Mouse (Mus musculus) limb, embryonic 14.5 days (tissue): ENCODE results near the gene Ptprn2. TPM values are rescaled to one million over a fixed set of nuclear protein-coding genes. Genes with fewer than 3 reads are reported as not detected.

Experiments used
- ATAC-seq: fragments of 200-750 bp; cut with Nextera tagmentation; 2 replicates; pipeline ENCODE4 v1.8.0; 2017; ENCODE audit warnings: low read depth, moderate number of reproducible peaks, moderate TSS enrichment; ENCODE audit not compliant: low FRiP score
- DNase-seq: peaks from one replicate; pipeline ENCODE4 v3.0.0-alpha.2; 2015; ENCODE audit warnings: low spot score
- H3K27ac ChIP-seq: fragments of 300-500 bp; sonication (generic); replicated peaks from 2 replicates; pipeline ENCODE4 v1.5.1; 2014; ENCODE audit warnings: low read depth, mild to moderate bottlenecking, low read length, moderate library complexity, mixed read lengths
- H3K27me3 ChIP-seq: fragments of 300-500 bp; sonication (generic); 2 replicates; pipeline ENCODE4 v1.6.1; 2014; ENCODE audit warnings: low read length, mixed read lengths; ENCODE audit not compliant: control insufficient read depth, insufficient read depth
- H3K36me3 ChIP-seq: fragments of 300-500 bp; sonication (generic); 2 replicates; pipeline ENCODE4 v1.6.1; 2014; ENCODE audit warnings: mild to moderate bottlenecking, low read length, moderate library complexity, mixed read lengths; ENCODE audit not compliant: control insufficient read depth, insufficient read depth
- H3K4me1 ChIP-seq: fragments of 300-500 bp; sonication (generic); 2 replicates; pipeline ENCODE4 v1.6.1; 2014; ENCODE audit warnings: antibody characterized with exemption, low read length, mixed read lengths; ENCODE audit not compliant: control insufficient read depth, insufficient read depth
- H3K4me2 ChIP-seq: fragments of 300-500 bp; sonication (generic); replicated peaks from 2 replicates; pipeline ENCODE4 v1.6.1; 2014; ENCODE audit warnings: low read depth, mild to moderate bottlenecking, low read length, moderate library complexity; ENCODE audit not compliant: severe bottlenecking
- H3K4me3 ChIP-seq: fragments of 300-500 bp; sonication (generic); replicated peaks from 2 replicates; pipeline ENCODE4 v1.5.1; 2014; ENCODE audit warnings: low read length
- H3K9ac ChIP-seq: fragments of 300-500 bp; sonication (generic); 2 replicates; pipeline ENCODE4 v1.6.1; 2014; ENCODE audit warnings: mild to moderate bottlenecking, low read depth, low read length, moderate library complexity; ENCODE audit not compliant: severe bottlenecking
- H3K9me3 ChIP-seq: fragments of 300-500 bp; sonication (generic); 2 replicates; pipeline ENCODE4 v1.6.1; 2016; ENCODE audit warnings: low read length; ENCODE audit not compliant: control insufficient read depth
- POLR2A ChIP-seq: fragments of 200-500 bp; IDR thresholded peaks from 2 replicates; pipeline ENCODE4 v1.8.0; 2012; ENCODE audit warnings: inconsistent platforms, mild to moderate bottlenecking, moderate library complexity, borderline replicate concordance; ENCODE audit not compliant: insufficient read depth, insufficient read length; ENCODE audit errors: extremely low read depth
- whole genome bisulfite sequencing: fragments of 180-500 bp; shearing (Covaris S2); extraction: QIAGEN DNeasy Blood & Tissue Kit; methylation state at CpG from one replicate; pipeline ENCODE4 v1.1.7; 2014; 5-methylcytosine and 5-hydroxymethylcytosine counted together
- polyA plus RNA-seq, 2 experiments: library from polyadenylated mRNA; depleted of rRNA in 1 of 2; stranded (reverse) in 1 of 2; unstranded in 1 of 2; fragments of >200 nt; fragmentation: Nextera tagmentation in 1 of 2; extraction: Ambion mirVana in 1 of 2; gene quantifications; 2 replicates each; pipeline versions ENCODE4 v1.2.1 to v1.2.3; 2012 to 2014

Gene Ptprn2
- polyA plus RNA-seq, 2 experiments = 0.08 to 0.65 TPM

DNA sequence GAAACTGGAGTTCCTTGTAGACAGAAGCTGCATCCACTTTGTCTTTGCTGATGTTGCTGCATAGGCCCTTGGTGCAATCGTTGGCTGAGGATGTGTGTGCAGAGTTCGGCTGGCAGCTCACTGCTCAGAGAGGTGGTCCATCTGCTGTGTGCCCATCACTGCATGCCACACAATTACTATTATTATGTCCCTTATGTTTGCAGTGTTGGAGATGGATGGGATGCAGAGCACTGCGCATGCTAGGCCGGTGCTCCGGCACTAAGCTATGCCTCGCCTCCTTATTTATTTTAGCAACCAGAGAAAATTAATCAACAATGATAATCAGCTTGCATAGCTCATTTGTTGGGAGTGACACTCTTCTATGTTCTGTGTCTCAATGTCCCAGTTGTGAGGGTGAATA is 225.6 kb downstream of the Ptprn2 start:
- H3K4me2 ChIP-seq = no peak overlapping the region
- no peak overlapping the region for H3K27ac ChIP-seq
- 89% methylated on average over 6 of the region's 6 CpGs for WGBS
- no peak for ATAC-seq
- TF ChIP-seq POLR2A = no peak
- no peaks in the 10 kb centered on the region for H3K36me3 ChIP-seq
- DNase-seq = no peak
- H3K4me3 ChIP-seq = no peak overlapping the region
- no peaks in the 10 kb centered on the region for H3K9me3 ChIP-seq
- H3K9ac ChIP-seq = no peak overlapping the region
- H3K4me1 ChIP-seq = no peaks in the 10 kb centered on the region
- no peaks in the 10 kb centered on the region for H3K27me3 ChIP-seq

DNA sequence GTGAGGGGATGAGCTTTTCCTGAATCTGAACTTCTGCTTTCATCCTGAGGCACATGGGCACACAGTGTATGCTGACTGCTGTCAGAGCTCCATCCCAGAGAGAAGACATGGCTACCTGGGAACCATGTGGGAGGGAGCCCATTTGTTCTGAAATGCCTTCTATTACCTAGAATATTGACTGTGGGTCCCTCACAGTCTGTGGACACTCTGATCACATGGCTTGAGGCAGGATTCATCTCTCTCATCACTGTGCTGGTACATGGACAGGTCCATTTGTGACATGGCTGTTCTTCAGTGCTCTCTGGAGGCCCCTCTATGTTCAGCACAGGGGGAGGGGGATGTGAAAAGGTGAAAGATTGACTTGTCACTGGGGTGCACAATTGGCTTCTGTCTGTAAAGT is 227.6 kb downstream of the Ptprn2 start:
- Histone ChIP-seq H3K9me3 (no peaks in the 10 kb centered on the region), H3K9ac (no peak overlapping the region), H3K4me2 (no peak overlapping the region), H3K27me3 (no peaks in the 10 kb centered on the region), H3K36me3 (no peaks in the 10 kb centered on the region), H3K27ac (no peak overlapping the region), H3K4me3 (no peak overlapping the region), H3K4me1 (no peaks in the 10 kb centered on the region)
- no peak for TF ChIP-seq POLR2A
- ATAC-seq (no peak), DNase-seq (no peak)

DNA sequence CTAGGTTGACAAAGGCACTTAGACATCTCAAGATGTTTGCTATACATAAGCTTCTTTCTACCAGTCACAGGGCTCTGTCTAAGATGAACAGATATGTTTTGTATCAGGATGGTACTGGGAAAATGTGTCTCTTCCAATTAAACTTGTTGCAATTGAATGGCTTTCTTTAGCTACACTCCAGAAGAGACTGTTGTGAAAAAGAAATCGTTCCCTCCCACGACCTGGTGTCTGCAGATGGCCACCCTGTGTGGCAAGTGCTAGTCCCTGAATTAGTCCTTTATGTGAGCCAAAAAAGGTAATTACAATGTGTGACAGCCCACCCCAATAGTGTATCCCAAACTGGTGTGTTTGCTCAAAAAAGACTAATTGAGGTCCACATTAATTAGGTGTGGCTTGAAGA is 235.5 kb downstream of the Ptprn2 start:
- no peak for ATAC-seq
- H3K27me3 ChIP-seq = no peaks in the 10 kb centered on the region
- WGBS = 69% methylated on average over 2 of the region's 2 CpGs
- no peaks in the 10 kb centered on the region for H3K36me3 ChIP-seq
- H3K27ac ChIP-seq = no peak overlapping the region
- H3K4me3 ChIP-seq = no peak overlapping the region
- no peak overlapping the region for H3K4me2 ChIP-seq
- no peaks in the 10 kb centered on the region for H3K4me1 ChIP-seq
- TF ChIP-seq POLR2A = no peak
- no peaks in the 10 kb centered on the region for H3K9me3 ChIP-seq
- no peak for DNase-seq
- H3K9ac ChIP-seq = no peak overlapping the region

DNA sequence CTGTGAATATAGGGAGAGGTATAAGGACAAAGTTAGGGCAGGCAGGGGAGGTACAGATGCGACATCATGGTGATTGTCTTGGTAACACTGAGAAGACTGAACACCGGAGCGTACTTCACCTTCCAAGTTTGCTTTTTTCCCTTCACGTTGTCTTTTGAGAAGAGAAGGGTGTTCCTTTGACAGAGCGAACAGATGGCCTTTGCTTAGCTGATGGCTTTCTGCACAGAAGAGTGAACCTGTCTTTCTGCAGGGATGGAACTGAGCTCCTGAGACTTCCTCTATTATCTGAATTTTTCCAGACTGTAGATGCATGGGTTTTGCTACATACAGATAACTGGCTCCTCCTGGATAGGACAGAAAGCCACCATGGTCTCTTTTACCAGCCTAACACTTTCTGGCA is 254.6 kb downstream of the Ptprn2 start:
- no peak overlapping the region for H3K27ac ChIP-seq
- H3K4me3 ChIP-seq = no peak overlapping the region
- no peak for DNase-seq
- H3K4me2 ChIP-seq = no peak overlapping the region
- no peaks in the 10 kb centered on the region for H3K9me3 ChIP-seq
- no peaks in the 10 kb centered on the region for H3K4me1 ChIP-seq
- ATAC-seq = no peak
- 89% methylated on average over 5 of the region's 5 CpGs for WGBS
- TF ChIP-seq POLR2A = no peak
- no peak overlapping the region for H3K9ac ChIP-seq
- no peaks in the 10 kb centered on the region for H3K27me3 ChIP-seq
- H3K36me3 ChIP-seq = no peaks in the 10 kb centered on the region

DNA sequence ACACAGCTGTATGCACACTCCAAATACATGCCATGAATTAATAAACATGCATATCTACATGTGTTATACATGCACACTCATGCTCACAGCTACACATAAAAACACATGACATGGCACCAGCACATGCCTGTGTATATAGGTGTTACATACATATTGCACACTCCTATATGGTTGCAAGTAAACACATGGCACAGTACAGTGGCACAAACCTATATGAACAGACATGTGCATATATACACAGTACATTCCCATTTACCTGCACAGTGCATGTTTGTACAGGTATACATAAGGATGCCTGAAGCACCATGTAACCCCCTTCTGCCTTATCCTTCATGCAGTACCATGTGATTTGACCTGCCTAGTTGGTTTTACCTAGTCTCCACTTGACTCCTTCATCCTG is 255.8 kb downstream of the Ptprn2 start:
- no peak overlapping the region for H3K4me3 ChIP-seq

DNA sequence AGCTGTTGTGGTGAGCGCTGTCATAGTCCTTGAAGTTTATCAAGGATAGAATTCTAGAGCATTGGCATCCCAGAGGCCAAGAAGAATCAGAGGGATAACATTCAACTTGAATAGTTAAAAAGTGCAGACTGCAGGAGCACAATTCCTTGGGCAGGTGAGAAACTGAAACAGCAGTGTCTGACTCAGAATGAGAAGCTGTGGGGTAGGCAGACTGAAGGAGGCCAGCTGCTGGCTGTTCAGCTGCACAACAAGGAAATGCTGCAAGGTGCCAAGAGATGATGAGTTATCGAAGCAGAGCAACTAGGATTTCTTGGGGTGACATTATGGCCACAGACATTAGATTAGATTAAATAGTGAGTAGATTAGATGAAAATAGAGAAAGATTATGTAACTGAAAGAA is 260.9 kb downstream of the Ptprn2 start:
- Histone ChIP-seq H3K9ac (no peak overlapping the region), H3K27me3 (no peaks in the 10 kb centered on the region), H3K4me3 (no peak overlapping the region), H3K36me3 (no peaks in the 10 kb centered on the region), H3K4me2 (no peak overlapping the region), H3K4me1 (no peaks in the 10 kb centered on the region), H3K27ac (no peak overlapping the region), H3K9me3 (no peaks in the 10 kb centered on the region)
- ATAC-seq (no peak), DNase-seq (no peak)
- TF ChIP-seq POLR2A = no peak
- WGBS = 94% methylated on average over 2 of the region's 2 CpGs

More for the DNA sequence above, 255.8 kb downstream of the Ptprn2 start:
- H3K36me3 ChIP-seq = no peaks in the 10 kb centered on the region
- DNase-seq (no peak), ATAC-seq (no peak)
- no peak overlapping the region for H3K4me2 ChIP-seq
- no peak for TF ChIP-seq POLR2A
- no peak overlapping the region for H3K27ac ChIP-seq
- H3K9ac ChIP-seq = no peak overlapping the region
- H3K27me3 ChIP-seq = no peaks in the 10 kb centered on the region
- no peaks in the 10 kb centered on the region for H3K9me3 ChIP-seq
- H3K4me1 ChIP-seq = no peaks in the 10 kb centered on the region
